Mouse (Mus musculus) heart, embryonic 15.5 days (tissue): ENCODE results near the gene Arl5b. TPM values are rescaled to one million over a fixed set of nuclear protein-coding genes. Genes with fewer than 3 reads are reported as not detected.

Experiments
- ATAC-seq: fragments of 200-750 bp; cut with Nextera tagmentation; replicated peaks from 2 replicates; pipeline ENCODE4 v1.8.0; 2017; ENCODE audit warnings: low read depth, moderate TSS enrichment; ENCODE audit not compliant: insufficient number of reproducible peaks, insufficient read depth, low FRiP score
- H3K27ac ChIP-seq: fragments of 300-500 bp; sonication (generic); 2 replicates; pipeline ENCODE4 v1.5.1; 2015; ENCODE audit warnings: mild to moderate bottlenecking, inconsistent platforms
- H3K27me3 ChIP-seq: fragments of 300-500 bp; sonication (generic); 2 replicates; pipeline ENCODE4 v1.6.1; 2015; ENCODE audit warnings: inconsistent platforms
- H3K36me3 ChIP-seq: fragments of 300-500 bp; sonication (generic); 2 replicates; pipeline ENCODE4 v1.6.1; 2015; ENCODE audit warnings: mild to moderate bottlenecking, inconsistent platforms
- H3K4me1 ChIP-seq: fragments of 300-500 bp; sonication (generic); replicated peaks from 2 replicates; pipeline ENCODE4 v1.6.1; 2015; ENCODE audit warnings: inconsistent platforms
- H3K4me2 ChIP-seq: fragments of 300-500 bp; sonication (generic); 2 replicates; pipeline ENCODE4 v1.6.1; 2015; ENCODE audit warnings: inconsistent platforms, mild to moderate bottlenecking, moderate library complexity
- H3K4me3 ChIP-seq: fragments of 300-500 bp; sonication (generic); 2 replicates; pipeline ENCODE4 v1.5.1; 2015; ENCODE audit warnings: mild to moderate bottlenecking, inconsistent platforms
- H3K9ac ChIP-seq: fragments of 300-500 bp; sonication (generic); 2 replicates; pipeline ENCODE4 v1.6.1; 2015; ENCODE audit warnings: mild to moderate bottlenecking, inconsistent platforms
- H3K9me3 ChIP-seq: fragments of 300-500 bp; sonication (generic); replicated peaks from 2 replicates; pipeline ENCODE4 v1.6.1; 2016; ENCODE audit warnings: inconsistent platforms
- WGBS: fragments of 180-500 bp; shearing (Covaris S2); methylation state at CpG from one replicate; pipeline ENCODE4 v1.1.7; 2015; ENCODE audit warnings: mixed read lengths; 5-methylcytosine and 5-hydroxymethylcytosine counted together
- polyA plus RNA-seq: library from polyadenylated mRNA; unstranded; fragments of >200 nt; fragmentation: Nextera tagmentation; extraction: Ambion mirVana; gene quantifications from 2 replicates; pipeline ENCODE4 v1.2.1, GENCODE M21; 2015

Arl5b gene
- 18.4 and 20.6 TPM in 2 replicates for polyA plus RNA-seq

DNA sequence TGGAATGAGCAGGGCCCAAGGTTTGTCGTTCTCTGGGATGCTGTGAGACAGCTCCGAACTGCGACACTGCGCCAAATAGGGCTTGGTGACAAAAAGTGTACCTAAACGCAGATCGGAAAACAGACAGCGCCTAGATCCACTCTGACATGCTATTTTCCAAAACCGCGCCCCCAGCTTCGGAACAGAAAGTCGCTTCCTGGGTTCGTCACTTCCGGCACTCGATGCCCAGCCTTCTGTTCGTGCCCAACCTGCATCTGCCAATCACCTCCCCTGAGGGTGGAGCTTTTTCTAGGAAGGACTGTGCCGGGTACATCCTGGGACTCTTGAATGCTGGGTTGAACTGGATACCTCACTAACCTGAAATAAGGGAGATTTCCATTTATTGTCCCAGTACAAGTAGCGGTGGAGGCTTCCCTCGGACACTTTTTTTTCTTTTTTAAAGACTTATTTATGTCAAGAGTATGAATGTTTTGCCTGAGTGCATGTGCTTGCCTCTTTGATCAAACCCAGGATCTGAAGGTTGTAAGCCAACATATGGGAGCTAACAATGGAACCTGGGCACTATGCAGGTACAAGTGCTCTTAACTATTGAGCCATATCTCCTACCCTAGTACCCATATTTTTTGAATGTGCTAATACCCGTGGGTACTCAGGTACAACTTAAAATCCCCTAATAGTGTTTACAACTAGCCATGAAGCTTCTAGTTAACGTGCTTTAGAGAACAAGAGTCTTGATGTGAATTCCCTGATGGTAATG, at the start of gene Arl5b:
Arl5b (plus strand) TSS at position 279 of the 757 bp plus-strand sequence.
- no peaks in the 10 kb centered on the region for H3K36me3 ChIP-seq
- H3K9ac ChIP-seq, result peak within 1 kb of the TSS; percentile 64
- H3K9me3 ChIP-seq, result no peaks in the 10 kb centered on the region
- H3K4me1 ChIP-seq, result peaks cover 14% of the 10 kb centered on the region
- H3K4me2 ChIP-seq, result peak within 1 kb of the TSS; percentile 65
- peak; percentile 96 for ATAC-seq
- peak within 1 kb of the TSS; percentile 65 for H3K4me3 ChIP-seq
- H3K27me3 ChIP-seq, result no peaks in the 10 kb centered on the region
- peak within 1 kb of the TSS; percentile 62 for H3K27ac ChIP-seq
- WGBS, result 9% methylated on average over 20 of the region's 20 CpGs

DNA sequence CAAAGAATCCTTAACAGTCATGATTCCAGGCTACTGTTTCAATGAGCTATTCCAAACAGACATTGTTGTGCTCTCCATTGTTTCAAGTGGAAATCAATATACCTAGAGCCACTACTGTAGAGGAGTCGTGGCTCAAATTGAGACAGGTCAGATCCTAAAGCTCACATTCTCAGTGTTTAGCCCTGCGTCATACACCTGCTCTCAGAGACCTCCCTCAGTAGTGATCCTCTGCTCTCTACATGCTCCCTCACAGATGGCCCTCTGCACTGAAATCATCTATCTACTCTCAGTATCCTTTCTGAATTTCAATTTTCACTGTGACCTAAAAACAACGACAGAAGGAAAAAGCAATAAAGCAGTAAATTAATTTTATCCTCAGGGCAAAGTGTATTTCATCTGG, 41.7 kb upstream of the Arl5b start:
- Histone ChIP-seq H3K27ac (no peak overlapping the region), H3K9ac (no peak overlapping the region), H3K4me2 (no peak overlapping the region), H3K9me3 (no peaks in the 10 kb centered on the region), H3K27me3 (no peaks in the 10 kb centered on the region), H3K4me1 (no peaks in the 10 kb centered on the region), H3K36me3 (0 out of 2 replicates have a peak, but pooled peaks cover 6% of the 10 kb centered on the region), H3K4me3 (no peak overlapping the region)
- no peak for ATAC-seq
- WGBS, result 86% methylated on average over 3 of the region's 3 CpGs

DNA sequence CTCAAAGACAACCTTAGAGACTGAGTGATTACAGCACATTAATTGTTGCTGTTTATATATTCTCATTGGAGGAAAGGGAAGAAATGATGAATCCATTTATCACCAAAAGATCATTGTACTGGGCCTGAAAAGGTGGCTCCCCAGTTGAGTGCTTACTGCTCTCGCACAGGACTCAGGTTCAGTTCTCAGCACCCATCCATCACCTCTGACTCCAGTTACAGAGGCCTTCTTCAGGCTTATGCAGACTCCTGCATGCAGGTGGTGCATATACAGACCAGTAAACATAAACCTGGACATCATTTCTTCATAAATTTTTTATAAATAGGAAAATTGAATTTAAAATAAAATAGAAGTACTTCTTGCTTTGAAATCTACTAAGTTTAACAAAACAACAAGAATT, 41.1 kb upstream of the Arl5b start:
- H3K27ac ChIP-seq, result no peak overlapping the region
- H3K4me3 ChIP-seq, result no peak overlapping the region
- 94% methylated on average over 1 of the region's 1 CpGs for WGBS
- no peak overlapping the region for H3K9ac ChIP-seq
- H3K4me2 ChIP-seq, result no peak overlapping the region
- no peaks in the 10 kb centered on the region for H3K9me3 ChIP-seq
- H3K36me3 ChIP-seq, result 0 out of 2 replicates have a peak, but pooled peaks cover 6% of the 10 kb centered on the region
- no peaks in the 10 kb centered on the region for H3K27me3 ChIP-seq
- no peak for ATAC-seq
- no peaks in the 10 kb centered on the region for H3K4me1 ChIP-seq

DNA sequence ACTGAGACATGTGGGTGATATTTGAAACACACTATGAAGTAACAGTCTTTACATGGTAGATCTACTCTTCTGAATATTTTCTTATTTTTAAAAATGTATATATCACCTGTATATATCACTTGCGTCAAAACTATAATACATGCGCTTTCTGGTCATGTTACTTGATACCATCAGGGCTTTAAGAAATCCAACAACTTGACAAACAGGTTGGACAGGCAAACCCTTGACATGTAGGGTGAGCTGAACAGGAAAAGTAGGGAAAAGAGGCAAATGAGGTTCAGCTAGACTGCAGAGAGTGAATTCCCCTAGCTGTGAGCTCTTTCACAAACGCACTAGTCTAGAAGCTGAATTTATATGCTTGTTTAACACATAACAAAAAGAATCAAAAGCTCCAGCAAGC, 22.4 kb upstream of the Arl5b start:
- no peaks in the 10 kb centered on the region for H3K27me3 ChIP-seq
- no peaks in the 10 kb centered on the region for H3K9me3 ChIP-seq
- 0 out of 2 replicates have a peak, but pooled peaks cover 9% of the 10 kb centered on the region for H3K36me3 ChIP-seq
- H3K27ac ChIP-seq, result no peak overlapping the region
- WGBS, result 89% methylated on average over 3 of the region's 3 CpGs
- H3K4me3 ChIP-seq, result no peak overlapping the region
- no peak overlapping the region for H3K9ac ChIP-seq
- H3K4me1 ChIP-seq, result no peaks in the 10 kb centered on the region
- no peak overlapping the region for H3K4me2 ChIP-seq
- ATAC-seq, result no peak

DNA sequence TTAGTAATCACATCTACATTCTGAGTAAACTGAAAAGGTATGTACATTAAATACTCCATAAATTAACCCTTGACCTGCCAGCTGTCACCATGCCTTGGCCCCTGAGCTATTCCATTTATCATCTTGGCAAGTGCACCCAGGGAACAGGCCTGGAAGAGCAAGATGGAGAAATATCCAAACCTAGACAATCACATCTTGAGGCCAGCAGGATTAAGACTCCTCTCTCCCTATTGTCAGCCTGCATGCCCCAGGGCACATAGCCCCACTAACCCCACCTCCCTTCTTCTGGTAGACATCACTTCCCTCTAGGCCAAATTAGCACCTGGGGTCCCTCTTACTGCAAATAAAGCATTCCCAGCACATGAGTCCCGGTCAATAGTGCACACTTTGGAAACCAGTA, 21.4 kb upstream of the Arl5b start:
- no peak for ATAC-seq
- no peaks in the 10 kb centered on the region for H3K27me3 ChIP-seq
- 0 out of 2 replicates have a peak, but pooled peaks cover 9% of the 10 kb centered on the region for H3K36me3 ChIP-seq

DNA sequence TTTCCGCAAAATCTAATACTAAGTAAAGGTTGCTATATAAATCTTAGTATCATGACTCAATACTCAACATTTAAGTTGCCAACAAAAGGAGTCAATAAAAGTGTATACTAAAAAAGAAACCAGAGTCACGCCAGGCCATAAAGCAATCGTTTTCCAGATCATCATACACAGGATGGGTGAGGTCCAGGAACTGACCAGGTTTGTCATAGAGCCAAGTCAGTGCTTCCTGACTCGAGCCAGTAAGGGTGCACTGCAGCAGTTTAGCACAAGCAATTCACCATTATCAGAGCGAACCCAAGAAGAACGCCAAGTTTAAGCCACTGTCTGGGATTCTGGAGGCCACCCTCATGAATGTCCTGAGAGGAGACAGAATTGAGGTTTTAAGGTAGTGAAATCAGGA, 10.5 kb upstream of the Arl5b start:
- Histone ChIP-seq H3K27me3 (no peaks in the 10 kb centered on the region), H3K36me3 (no peaks in the 10 kb centered on the region), H3K9me3 (no peaks in the 10 kb centered on the region), H3K4me1 (no peaks in the 10 kb centered on the region), H3K4me3 (no peak overlapping the region), H3K27ac (no peak overlapping the region), H3K9ac (no peak overlapping the region), H3K4me2 (no peak overlapping the region)
- 74% methylated on average over 6 of the region's 6 CpGs for WGBS
- no peak for ATAC-seq

More for the DNA sequence above, 21.4 kb upstream of the Arl5b start:
- H3K9ac ChIP-seq, result no peak overlapping the region
- 83% methylated on average over 1 of the region's 1 CpGs for WGBS
- no peak overlapping the region for H3K27ac ChIP-seq
- no peak overlapping the region for H3K4me2 ChIP-seq
- no peaks in the 10 kb centered on the region for H3K4me1 ChIP-seq
- no peak overlapping the region for H3K4me3 ChIP-seq
- no peaks in the 10 kb centered on the region for H3K9me3 ChIP-seq

DNA sequence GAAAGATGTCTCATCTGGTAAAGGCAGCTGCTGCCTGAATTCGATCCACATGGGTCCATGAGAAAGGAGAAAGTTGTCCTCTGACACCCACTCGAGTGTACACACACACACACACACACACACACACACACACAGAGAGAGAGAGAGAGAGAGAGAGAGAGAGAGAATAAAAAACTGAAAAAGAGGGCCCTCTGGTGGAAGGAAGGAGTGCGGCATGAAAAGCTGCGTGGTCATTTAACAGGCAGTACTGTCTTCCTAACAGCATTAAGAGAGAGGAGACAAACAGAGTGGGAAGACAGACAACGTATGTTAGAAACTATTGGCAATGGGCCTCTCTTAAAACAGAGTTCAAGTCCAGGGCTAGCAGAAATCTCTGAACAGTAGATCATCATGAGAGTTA, 8.9 kb upstream of the Arl5b start:
- no peaks in the 10 kb centered on the region for H3K27me3 ChIP-seq
- no peaks in the 10 kb centered on the region for H3K4me1 ChIP-seq
- no peaks in the 10 kb centered on the region for H3K36me3 ChIP-seq
- WGBS, result 55% methylated on average over 5 of the region's 5 CpGs
- H3K27ac ChIP-seq, result no peak overlapping the region
- H3K9ac ChIP-seq, result no peak overlapping the region
- no peak overlapping the region for H3K4me3 ChIP-seq
- no peak overlapping the region for H3K4me2 ChIP-seq
- no peak for ATAC-seq
- no peaks in the 10 kb centered on the region for H3K9me3 ChIP-seq

DNA sequence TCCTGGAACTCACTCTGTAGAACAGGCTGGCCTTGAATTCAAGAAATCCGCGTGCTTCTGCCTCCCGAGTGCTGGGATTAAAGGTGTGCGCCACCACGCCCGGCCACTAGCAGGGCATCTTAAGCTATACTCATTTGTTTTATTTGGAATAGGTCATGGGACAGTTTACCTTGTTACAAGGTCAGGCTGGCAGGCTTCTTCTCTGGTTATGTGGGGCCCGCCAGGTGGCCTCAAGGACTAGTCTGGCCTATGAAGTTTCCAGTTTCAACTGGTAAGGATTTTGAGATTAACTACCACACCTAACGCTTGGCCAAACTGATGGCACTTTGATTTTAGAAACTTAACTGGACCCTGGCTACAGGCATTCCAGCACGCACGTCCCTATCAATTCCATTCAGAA, 5.3 kb downstream of the Arl5b start:
- WGBS, result 18% methylated on average over 10 of the region's 10 CpGs
- peak; percentile 11; the same call in 1 of the 2 replicates for ATAC-seq
- H3K36me3 ChIP-seq, result no peaks in the 10 kb centered on the region
- peak overlapping the region; percentile 85 for H3K4me3 ChIP-seq
- no peaks in the 10 kb centered on the region for H3K27me3 ChIP-seq
- no peaks in the 10 kb centered on the region for H3K9me3 ChIP-seq
- peak overlapping the region; percentile 71 for H3K4me2 ChIP-seq
- peak overlapping the region; percentile 94 for H3K27ac ChIP-seq
- peaks cover 29% of the 10 kb centered on the region for H3K4me1 ChIP-seq
- H3K9ac ChIP-seq, result peak overlapping the region; percentile 67

DNA sequence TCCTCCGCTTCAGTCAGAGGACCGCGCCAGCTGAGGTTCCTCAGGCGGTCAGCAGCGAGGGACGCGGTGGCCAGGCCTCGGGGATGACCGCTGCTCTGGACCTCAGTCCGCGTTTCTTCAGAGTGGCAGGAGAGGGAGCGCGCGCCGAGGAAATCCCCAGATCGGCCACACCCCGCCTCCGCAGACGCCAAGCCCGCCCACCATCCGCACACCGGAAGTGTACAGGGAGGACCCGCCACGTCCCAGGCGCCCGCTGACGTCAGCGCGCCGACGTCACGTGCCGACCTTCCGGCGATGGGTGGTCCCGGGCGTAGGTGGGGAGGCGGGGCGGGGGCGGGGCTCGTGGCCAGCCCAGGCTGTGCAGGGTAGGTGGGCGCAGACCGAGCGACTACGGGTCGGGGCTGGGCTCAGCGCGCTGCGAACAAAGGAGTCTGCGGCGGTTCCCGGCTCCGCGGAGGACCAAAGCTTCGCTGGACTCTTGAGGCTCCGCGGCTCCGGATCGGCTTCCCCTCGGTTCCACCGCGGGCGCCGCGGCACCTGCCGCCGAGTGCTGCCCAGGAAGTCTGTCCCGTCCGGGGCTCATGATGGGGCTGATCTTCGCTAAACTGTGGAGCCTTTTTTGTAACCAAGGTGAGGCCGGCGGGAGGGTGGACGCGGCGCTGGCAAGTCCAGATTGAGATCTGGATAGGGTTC, 5.9 kb downstream of the Arl5b start, which contains the start of gene Nsun6:
Nsun6 (minus strand) TSS at position 125 of the 693 bp plus-strand sequence.
- Histone ChIP-seq H3K36me3 (no peaks in the 10 kb centered on the region), H3K4me2 (peak within 1 kb of the TSS; percentile 71), H3K9me3 (no peaks in the 10 kb centered on the region), H3K4me1 (peaks cover 28% of the 10 kb centered on the region), H3K9ac (peak within 1 kb of the TSS; percentile 91), H3K27ac (peak within 1 kb of the TSS; percentile 94), H3K27me3 (no peaks in the 10 kb centered on the region), H3K4me3 (peak within 1 kb of the TSS; percentile 85)
- ATAC-seq, result peak; percentile 99
- WGBS, result under 1% methylated on average over 75 of the region's 75 CpGs

DNA sequence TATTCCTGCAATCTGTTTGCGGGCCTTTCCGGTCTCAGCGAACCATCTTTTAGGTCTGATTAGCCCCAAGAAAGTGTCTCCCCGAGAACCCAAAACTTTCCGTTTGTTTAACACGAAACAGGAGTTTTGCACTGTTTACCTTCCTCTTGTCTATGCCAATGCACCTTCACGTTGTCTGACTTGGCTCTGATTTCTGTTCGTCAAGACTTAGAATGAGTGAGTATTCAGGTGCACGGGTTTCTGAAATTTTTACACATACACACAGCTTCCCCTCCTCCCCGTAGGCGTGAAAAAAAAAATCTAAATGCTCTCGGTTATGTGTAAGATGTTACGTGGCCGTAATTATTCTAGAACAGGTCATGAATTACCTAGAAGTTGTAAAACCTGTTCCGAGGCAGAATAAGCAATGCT, 6.6 kb downstream of the Arl5b start:
- peak overlapping the region; percentile 85 for H3K4me3 ChIP-seq
- no peaks in the 10 kb centered on the region for H3K27me3 ChIP-seq
- H3K36me3 ChIP-seq, result no peaks in the 10 kb centered on the region
- H3K27ac ChIP-seq, result peak overlapping the region; percentile 90
- H3K4me2 ChIP-seq, result peak overlapping the region; percentile 67
- no peaks in the 10 kb centered on the region for H3K9me3 ChIP-seq
- peaks cover 28% of the 10 kb centered on the region for H3K4me1 ChIP-seq
- ATAC-seq, result no peak
- under 1% methylated on average over 15 of the region's 15 CpGs for WGBS
- H3K9ac ChIP-seq, result peak overlapping the region; percentile 91

DNA sequence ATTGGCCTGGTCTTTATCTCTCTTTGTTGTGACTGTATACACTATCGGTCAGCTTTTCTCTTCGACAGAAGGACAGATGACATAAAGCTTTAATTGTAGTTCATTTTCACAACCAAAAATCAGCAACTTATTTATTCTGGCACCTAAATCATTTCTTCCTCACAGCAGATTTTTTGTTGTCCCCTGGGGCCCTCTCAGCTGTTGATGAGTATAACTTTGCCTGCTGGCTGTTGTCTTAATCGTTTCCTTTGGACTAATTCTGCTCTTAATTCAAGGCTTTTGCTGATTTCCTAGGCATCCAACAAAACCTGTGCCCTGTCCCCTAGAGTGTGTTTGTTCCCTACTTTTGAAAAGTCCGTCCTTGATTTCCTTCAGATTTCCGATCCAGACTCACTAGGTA, 9.0 kb downstream of the Arl5b start:
- H3K9me3 ChIP-seq, result no peaks in the 10 kb centered on the region
- H3K4me1 ChIP-seq, result peaks cover 33% of the 10 kb centered on the region
- no peak overlapping the region for H3K4me3 ChIP-seq
- H3K36me3 ChIP-seq, result no peaks in the 10 kb centered on the region
- no peaks in the 10 kb centered on the region for H3K27me3 ChIP-seq
- ATAC-seq, result no peak
- no peak overlapping the region for H3K4me2 ChIP-seq
- WGBS, result 72% methylated on average over 5 of the region's 5 CpGs
- no peak overlapping the region for H3K27ac ChIP-seq
- H3K9ac ChIP-seq, result no peak overlapping the region
